Mouse (Mus musculus) heart, postnatal 0 days (tissue): ENCODE measurements around the gene Meis1.

ENCODE experiments used
- CTCF ChIP-seq: IDR thresholded peaks from 2 replicates; pipeline ENCODE4 v1.5.1; 2016; ENCODE audit warnings: antibody characterized with exemption, control low read depth, low read depth
- EP300 ChIP-seq: IDR thresholded peaks from 2 replicates; pipeline ENCODE4 v1.6.1; 2016; ENCODE audit warnings: antibody characterized with exemption, low read depth

DNA sequence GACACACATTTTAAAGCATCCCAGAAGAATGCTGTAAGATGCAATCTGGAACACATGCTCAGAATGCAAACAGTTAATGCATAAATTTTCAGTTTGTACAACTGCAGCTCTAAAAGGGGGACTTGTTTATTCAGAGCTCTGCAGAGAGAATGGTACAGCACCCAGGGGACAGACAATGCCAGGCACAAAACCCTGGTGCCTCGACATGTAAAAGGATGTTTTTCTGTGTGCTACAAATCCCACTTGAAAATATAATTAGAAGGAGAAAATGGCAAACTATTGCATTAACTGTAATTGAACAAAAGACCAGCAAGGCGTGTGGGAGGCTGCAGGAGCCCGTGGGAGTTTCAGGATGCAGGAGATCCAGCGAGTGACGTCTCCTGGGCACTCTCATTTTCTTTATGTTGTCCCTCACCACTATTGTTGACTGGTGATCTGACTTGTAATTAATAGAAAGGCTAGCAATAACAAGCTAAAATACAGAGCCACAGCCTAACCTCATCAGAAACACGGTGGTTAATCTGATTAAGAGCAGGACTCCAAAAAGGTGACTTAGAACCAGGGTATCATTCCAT lies 29.0 kb downstream of the Meis1 start:
- no peak for TF ChIP-seq CTCF
- no peak for TF ChIP-seq EP300
